Mouse (Mus musculus): ENCODE data around the gene Mfsd6.
"Not testable (repeated sequence)": the region's sequence is repeated elsewhere in the genome, so short reads cannot be mapped to it uniquely, and the experiment has no call there.

Mfsd6 gene

GRCm38 (mm10) chr1:52707030-52707429 lies 20.2 kb downstream of the Mfsd6 start:
- no peak for DNase-seq

GRCm38 (mm10) chr1:52702738-52703491 lies 24.3 kb downstream of the Mfsd6 start:
- DNase-seq, result no peak

- no peak for DNase-seq
Observed at GRCm38 (mm10) chr1:52701941-52702340, 25.3 kb downstream of the Mfsd6 start.

GRCm38 (mm10) chr1:52694456-52694855 lies 32.8 kb downstream of the Mfsd6 start:
- DNase-seq, result not testable (repeated sequence)

GRCm38 (mm10) chr1:52687636-52688035 lies 39.6 kb downstream of the Mfsd6 start:
- no peak for DNase-seq

- DNase-seq, result peak; percentile 45 to 71
Observed at GRCm38 (mm10) chr1:52683550-52683949, 43.7 kb downstream of the Mfsd6 start.

GRCm38 (mm10) chr1:52676621-52677020 lies 50.6 kb downstream of the Mfsd6 start:
- DNase-seq, result peak in 1 of 2 experiments; percentile 47

GRCm38 (mm10) chr1:52675561-52676551 lies 51.4 kb downstream of the Mfsd6 start:
- DNase-seq, result peak; percentile 30 to 57

GRCm38 (mm10) chr1:52669931-52670330 lies 57.3 kb downstream of the Mfsd6 start:
- no peak for DNase-seq

GRCm38 (mm10) chr1:52668743-52669323 lies 58.4 kb downstream of the Mfsd6 start:
- DNase-seq, result no peak

- DNase-seq, result no peak
Observed at GRCm38 (mm10) chr1:52663228-52663627, 64.0 kb downstream of the Mfsd6 start.

GRCm38 (mm10) chr1:52660765-52661164 lies 66.5 kb downstream of the Mfsd6 start:
- no peak for DNase-seq

- DNase-seq, result no peak
Observed at GRCm38 (mm10) chr1:52660278-52660677, 67.0 kb downstream of the Mfsd6 start.

GRCm38 (mm10) chr1:52658160-52658559 lies 69.1 kb downstream of the Mfsd6 start:
- no peak for DNase-seq

GRCm38 (mm10) chr1:52655153-52655552 lies 72.1 kb downstream of the Mfsd6 start:
- no peak for DNase-seq

- no peak for DNase-seq
Observed at GRCm38 (mm10) chr1:52653366-52653765, 73.9 kb downstream of the Mfsd6 start.

GRCm38 (mm10) chr1:52652601-52653253 lies 74.5 kb downstream of the Mfsd6 start:
- peak in 1 of 2 experiments; percentile 33 for DNase-seq

- DNase-seq, result no peak
Observed at GRCm38 (mm10) chr1:52650066-52650465, 77.2 kb downstream of the Mfsd6 start.

GRCm38 (mm10) chr1:52648153-52649027 lies 78.9 kb downstream of the Mfsd6 start:
- peak; percentile 74 to 76 for DNase-seq

- DNase-seq, result no peak
Observed at GRCm38 (mm10) chr1:52640736-52641135, 86.5 kb downstream of the Mfsd6 start.

- DNase-seq, result peak in 1 of 2 experiments; percentile 17
Observed at GRCm38 (mm10) chr1:52640266-52640665, 87.0 kb downstream of the Mfsd6 start.

GRCm38 (mm10) chr1:52639090-52639489 lies 88.2 kb downstream of the Mfsd6 start:
- no peak for DNase-seq
